Mouse (Mus musculus): ENCODE measurements around the gene Stard13.

DNA sequence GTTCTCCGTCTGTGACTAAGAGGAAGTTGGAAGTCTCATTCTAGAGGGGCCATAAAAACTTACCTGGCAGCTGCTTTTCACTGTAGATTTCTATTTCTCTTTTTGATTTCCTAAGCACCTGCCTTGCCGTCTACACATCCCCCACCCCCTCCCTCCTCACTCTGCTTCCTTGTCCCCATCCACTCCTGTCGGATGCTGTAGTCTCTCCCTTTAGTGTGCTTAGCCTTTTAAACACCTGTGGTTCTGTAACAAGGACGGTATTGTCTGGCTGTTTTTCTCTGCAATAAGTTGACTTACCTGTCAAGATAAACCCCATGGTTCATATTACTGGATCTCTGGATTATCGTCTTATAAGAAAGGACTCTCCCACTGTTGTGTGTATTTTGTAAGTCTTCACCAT, 11.9 kb upstream of the Stard13 start:
- TF ChIP-seq ZC3H11A (IDR thresholded peaks at IDR 0.05; ENCODE audit: borderline replicate concordance, low read depth, low read length), result no peak
- TF ChIP-seq ZNF384 (IDR thresholded peaks at IDR 0.05; ENCODE audit: low read depth, low read length), result no peak
- TF ChIP-seq CHD2 (IDR thresholded peaks at IDR 0.05; ENCODE audit: low read depth, low read length), result no peak

Measured in ES-E14 (cell line).